26 mouse cellular contexts compared by ENCODE assay signal in the genomic region with DNA sequence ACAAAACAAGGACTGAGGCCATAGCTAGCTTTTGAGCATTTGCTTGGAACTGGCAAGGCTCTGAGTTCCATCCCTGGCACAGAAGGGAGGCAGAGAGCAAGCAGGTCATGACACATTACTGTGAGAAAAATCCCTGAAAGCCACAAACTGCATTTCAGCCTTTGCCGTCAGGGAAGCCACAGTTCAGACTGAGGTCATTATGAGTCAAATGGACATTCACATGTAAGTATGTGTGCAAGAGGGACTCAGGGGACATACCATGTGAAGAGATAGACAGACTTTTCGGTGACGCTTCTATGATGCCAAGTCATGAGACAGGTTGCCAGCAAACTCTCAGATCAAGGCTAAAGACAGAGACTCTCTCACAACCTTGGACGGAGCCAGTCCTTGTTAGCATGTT. TPM values are rescaled to one million over a fixed set of nuclear protein-coding genes. Genes with fewer than 3 reads are reported as not detected.
DNase-seq lines count a peak whose midpoint lies in the region; ATAC-seq and TF ChIP-seq lines count a peak whose summit lies in the region.
"Had no signal": no experiment of that assay in that cellular context is flagged by ENCODE, and none has a peak within 500 bp of the region (broad histone marks: within the 10 kb centered on the region; RNA-seq: fewer than 3 reads in every experiment).

No protein-coding gene starts in this region.

- no peaks in the 10 kb centered on the region for H3K9me3 ChIP-seq in limb, embryonic 10.5 days (replicated peaks)
- H3K9me3 ChIP-seq: embryonic facial prominence, embryonic 12.5 days; heart, embryonic 10.5 days; heart, embryonic 15.5 days; hindbrain, embryonic 12.5 days; liver, embryonic 15.5 days; neural tube, embryonic 13.5 days had no signal

- WGBS in limb, embryonic 10.5 days: 92% methylated on average over 4 of the region's 4 CpGs

- POLR2A ChIA-PET in Patski (lab: Charles Lee): no interaction called here

- peaks cover 76% of the 10 kb centered on the region for H3K4me1 ChIP-seq in limb, embryonic 10.5 days

- H3K27ac ChIP-seq in limb, embryonic 10.5 days: peak overlapping the region; percentile 6; the same call in 1 of the 2 replicates
- H3K27ac ChIP-seq: embryonic facial prominence, embryonic 12.5 days; heart, embryonic 10.5 days; hindbrain, embryonic 12.5 days; liver, embryonic 15.5 days; neural tube, embryonic 13.5 days had no signal

- in situ Hi-C loops in Patski (cut with MboI; ENCODE audit: low pct_unique_long_range_greater_than_20kb): no loop called here

- ATAC-seq in Patski: peak; percentile 24
- ATAC-seq: forebrain, embryonic 16.5 days; intestine, postnatal 0 days; midbrain, embryonic 16.5 days had no signal

- H3K27me3 ChIP-seq in C2C12 (ENCODE audit: control insufficient read depth, insufficient read depth, insufficient read length) (no peaks in the 10 kb centered on the region), Patski (no peaks in the 10 kb centered on the region)
- no peaks in the 10 kb centered on the region for H3K27me3 ChIP-seq in limb, embryonic 10.5 days (ENCODE audit: low read depth, poor library complexity, severe bottlenecking)
- H3K27me3 ChIP-seq: embryonic facial prominence, embryonic 12.5 days; heart, embryonic 15.5 days; hindbrain, embryonic 12.5 days; liver, embryonic 15.5 days; neural tube, embryonic 13.5 days had no signal

- H3K4me3 ChIP-seq in C2C12 (ENCODE audit: insufficient read depth, poor library complexity, severe bottlenecking): no peak overlapping the region
- H3K4me3 ChIP-seq in limb, embryonic 10.5 days: no peak overlapping the region
- H3K4me3 ChIP-seq: embryonic facial prominence, embryonic 12.5 days; heart, embryonic 10.5 days; heart, embryonic 15.5 days; hindbrain, embryonic 12.5 days; liver, embryonic 15.5 days; neural tube, embryonic 13.5 days had no signal

- no peak overlapping the region for H3ac ChIP-seq in C2C12 (ENCODE audit: control insufficient read depth, insufficient read length, low read depth)

- no peaks in the 10 kb centered on the region for H3K79me2 ChIP-seq in C2C12 (ENCODE audit: control insufficient read depth, insufficient read depth)

- DNase-seq in adrenal gland, adult 2 months: peak; percentile 68
- no peak for DNase-seq in adrenal gland, adult 18-20 months (ENCODE audit: low spot score in 2 of 2)
- no peak for DNase-seq in Patski (ENCODE audit: low read depth, low spot score)
- no peak for DNase-seq in limb, embryonic 10.5 days (ENCODE audit: low spot score)
- DNase-seq in frontal cortex, adult 2 months (ENCODE audit: extremely low spot score in 1 of 2, low spot score in 1 of 2): no peak
- DNase-seq in liver: no peak
- no peak for DNase-seq in cerebellum, adult 9-11 months
- DNase-seq: cerebellum, adult 8-10 months; cerebellum, postnatal 36 days; gastrocnemius, postnatal 25 days; heart, adult 11 months; kidney, postnatal 14 days; layer of hippocampus, adult 9-11 months; lung, embryonic 14.5 days; lung, postnatal 14 days; thymus, postnatal 14 days had no signal

- TF ChIP-seq CTCF in C2C12 (IDR thresholded peaks at IDR 0.05; ENCODE audit: control insufficient read depth, insufficient read depth, insufficient read length): no peak
- TF ChIP-seq CTCF in Patski (IDR thresholded peaks at IDR 0.05): no peak

- CTCF ChIA-PET in Patski (lab: Charles Lee): no interaction called here

- H3K79me3 ChIP-seq in C2C12 (ENCODE audit: low read depth): no peaks in the 10 kb centered on the region

- H3K36me3 ChIP-seq in C2C12 (ENCODE audit: control insufficient read depth, insufficient read depth): no peaks in the 10 kb centered on the region
- no peaks in the 10 kb centered on the region for H3K36me3 ChIP-seq in limb, embryonic 10.5 days
- H3K36me3 ChIP-seq: embryonic facial prominence, embryonic 12.5 days; heart, embryonic 10.5 days; heart, embryonic 15.5 days; hindbrain, embryonic 12.5 days; liver, embryonic 15.5 days; neural tube, embryonic 13.5 days had no signal

TF ChIP-seq in C2C12, 6 proteins besides CTCF, POLR2A, EP300 and RAD21:
- TF ChIP-seq FOSL1 (IDR thresholded peaks at IDR 0.05; ENCODE audit: insufficient read depth, low read length, poor library complexity, severe bottlenecking): peak; percentile 55
- TF ChIP-seq MAX (IDR thresholded peaks at IDR 0.05): peak; percentile 68
- no peak for TF ChIP-seq MYOG (IDR thresholded peaks at IDR 0.05; ENCODE audit: control insufficient read depth, extremely low read depth, insufficient read length)
- TF ChIP-seq CEBPB (IDR thresholded peaks at IDR 0.05; ENCODE audit: low read depth): peak; percentile 55
- TF ChIP-seq USF1 (IDR thresholded peaks at IDR 0.05; ENCODE audit: low read depth): peak; percentile 26
- TF ChIP-seq MYOD1 (IDR thresholded peaks at IDR 0.05; ENCODE audit: control insufficient read depth, insufficient read length, low read depth): peak; percentile 23

RNA-seq across cellular contexts. Expression of gene Ddit4, which starts 33.5 kb away (rescaled TPM):
- total RNA-seq in adrenal gland, adult 2 months (2021): 10 to 100 TPM; 53.1 to 56.1 TPM
- 151 and 157 TPM in 2 replicates for polyA plus RNA-seq in adrenal gland, adult 2 months (2012; rRNA removed)
- total RNA-seq in adrenal gland, adult 18-20 months (2021): 10 to 100 TPM; 29.5 to 69.3 TPM
- polyA plus RNA-seq in C2C12 (2012; fragmentation: generic; extraction: Trizol): 62.7 TPM
- 63.9 TPM for polyA plus RNA-seq in Patski (2021)
- polyA plus RNA-seq in limb, embryonic 10.5 days (2016; fragmentation: Nextera tagmentation; extraction: Ambion mirVana): 30.3 and 58.7 TPM in 2 replicates
- 46.3 and 53.3 TPM in 2 replicates for polyA plus RNA-seq in frontal cortex, adult 2 months (2012; rRNA removed)

RNA-seq across cellular contexts. Expression of gene Dnajb12, which starts 38.8 kb away (rescaled TPM):
- total RNA-seq in adrenal gland, adult 2 months (2021): 10 to 100 TPM; 56.0 to 63.9 TPM
- 48.8 and 67.3 TPM in 2 replicates for polyA plus RNA-seq in adrenal gland, adult 2 months (2012; rRNA removed)
- 10 to 100 TPM; 43.8 to 55.0 TPM for total RNA-seq in adrenal gland, adult 18-20 months (2021)
- polyA plus RNA-seq in C2C12 (2012; fragmentation: generic; extraction: Trizol) (25.8 TPM), Patski (2021) (54.0 TPM)
- polyA plus RNA-seq in limb, embryonic 10.5 days (2016; fragmentation: Nextera tagmentation; extraction: Ambion mirVana): 25.8 and 28.2 TPM in 2 replicates
- polyA plus RNA-seq in frontal cortex, adult 2 months (2012; rRNA removed): 49.0 and 50.3 TPM in 2 replicates
